In the genomic region with DNA sequence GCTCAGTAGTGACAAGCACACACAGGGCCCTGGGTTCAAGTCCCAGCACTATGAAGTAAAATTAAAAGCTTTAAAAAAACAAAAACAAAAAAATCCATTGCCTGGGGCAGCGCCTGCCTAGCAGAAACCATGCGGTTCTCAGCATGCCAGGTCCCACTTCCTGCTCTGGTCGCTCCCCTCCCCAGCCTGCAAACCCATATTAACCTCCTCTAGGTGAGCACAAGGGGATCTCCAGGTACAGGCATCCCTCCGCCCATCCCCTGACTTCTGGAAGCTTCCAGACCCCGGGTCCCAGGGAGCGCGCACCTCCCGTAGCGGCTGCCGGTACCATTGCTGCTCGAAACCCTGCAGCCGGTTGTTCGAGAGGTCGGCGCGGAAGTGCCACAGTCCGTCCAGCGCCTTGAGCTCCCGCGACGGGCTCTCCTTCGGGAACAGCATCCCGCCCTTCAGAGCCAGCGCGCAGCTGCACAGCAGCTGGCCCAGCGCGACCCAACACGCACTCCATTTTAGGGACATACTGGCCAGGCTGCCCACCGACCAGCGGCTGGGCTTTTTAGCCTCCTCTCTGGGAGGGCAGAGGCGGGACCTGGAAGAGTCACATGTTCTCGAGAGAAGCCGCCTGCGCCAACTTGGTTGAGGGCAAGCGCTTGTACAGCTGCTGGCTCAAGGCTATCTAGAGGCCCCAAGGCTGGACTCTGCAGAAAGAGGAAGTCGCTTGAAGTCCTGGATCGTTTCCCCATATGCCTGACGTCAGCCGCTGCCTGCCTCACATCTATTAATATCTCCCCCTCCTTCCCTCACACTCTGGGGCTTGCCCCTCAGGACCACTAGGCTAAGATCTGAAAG, we compare ENCODE assay signal across 8 mouse cellular contexts. TPM values are rescaled to one million over a fixed set of nuclear protein-coding genes. Genes with fewer than 3 reads are reported as not detected.
DNase-seq lines count a peak whose midpoint lies in the region; ATAC-seq and TF ChIP-seq lines count a peak whose summit lies in the region.

Gusb (minus strand) TSS at position 749 of the 846 bp plus-strand sequence.

- H3K4me3 ChIP-seq in heart, embryonic 12.5 days: peak within 1 kb of the TSS; percentile 66
- H3K4me3 ChIP-seq in kidney, postnatal 0 days (replicated peaks; ENCODE audit: low read depth, low read length): peak within 1 kb of the TSS; percentile 57
- H3K4me3 ChIP-seq in liver, adult 2 months (ENCODE audit: insufficient read depth, low read depth, low read length): peak within 1 kb of the TSS; percentile 94

- peak within 1 kb of the TSS; percentile 77 for H3K9ac ChIP-seq in heart, embryonic 12.5 days
- peak within 1 kb of the TSS; percentile 73 for H3K9ac ChIP-seq in kidney, postnatal 0 days (ENCODE audit: low read depth, low read length)
- peak within 1 kb of the TSS; percentile 91 for H3K9ac ChIP-seq in liver, adult 2 months (ENCODE audit: low read depth, low read length)

- H3K9me3 ChIP-seq in heart, embryonic 12.5 days (replicated peaks): 0 out of 2 replicates have a peak, but pooled peaks cover 5% of the 10 kb centered on the region
- H3K9me3 ChIP-seq in kidney, postnatal 0 days (replicated peaks; ENCODE audit: low read length): no peaks in the 10 kb centered on the region

- WGBS in heart, embryonic 12.5 days: under 1% methylated on average over 39 of the region's 39 CpGs
- WGBS in kidney, postnatal 0 days: under 1% methylated on average over 39 of the region's 39 CpGs
- WGBS in liver, adult 2 months: 1% methylated on average over 39 of the region's 39 CpGs

- ATAC-seq in erythroid progenitor cell, adult 5-6 weeks (replicated peaks; ENCODE audit: low FRiP score, poor library complexity, severe bottlenecking): peak; percentile 76
- peak; percentile 88 for ATAC-seq in heart, embryonic 12.5 days (ENCODE audit: insufficient number of reproducible peaks, low FRiP score)
- ATAC-seq in kidney, postnatal 0 days (replicated peaks; ENCODE audit: low FRiP score, low read depth): peak; percentile 80
- ATAC-seq in monocyte, adult 5-6 weeks (replicated peaks; ENCODE audit: insufficient number of reproducible peaks, low FRiP score, low TSS enrichment, poor library complexity, severe bottlenecking): peak; percentile 83

- peak; percentile 15; the same call in 1 of the 2 replicates for TF ChIP-seq POLR2A in brain, embryonic 14.5 days (IDR thresholded peaks at IDR 0.05; ENCODE audit: borderline replicate concordance, extremely low read depth, insufficient read depth, insufficient read length, poor library complexity, severe bottlenecking)
- peak; percentile 62 for TF ChIP-seq POLR2A in liver, adult 2 months (IDR thresholded peaks at IDR 0.05; ENCODE audit: extremely low read depth, insufficient read depth, low read length)

- H3K27me3 ChIP-seq in heart, embryonic 12.5 days (replicated peaks): no peaks in the 10 kb centered on the region
- no peaks in the 10 kb centered on the region for H3K27me3 ChIP-seq in kidney, postnatal 0 days (ENCODE audit: insufficient read depth, low read length)
- H3K27me3 ChIP-seq in liver, adult 2 months (ENCODE audit: control insufficient read depth, insufficient read depth, low read length): no peaks in the 10 kb centered on the region

- TF ChIP-seq CTCF in brain, embryonic 14.5 days (IDR thresholded peaks at IDR 0.05; ENCODE audit: borderline replicate concordance, extremely low read depth, insufficient read depth, insufficient read length): no peak
- TF ChIP-seq CTCF in kidney, postnatal 0 days (IDR thresholded peaks at IDR 0.05; ENCODE audit: low read depth): no peak; the same call in 1 of the 2 replicates
- TF ChIP-seq CTCF in liver, adult 2 months (IDR thresholded peaks at IDR 0.05; ENCODE audit: low read depth, low read length): no peak

- DNase-seq in B cell, adult 2 months: peak; percentile 73
- peak; percentile 83 for DNase-seq in brain, embryonic 14.5 days (ENCODE audit: low read depth)
- peak; percentile 93 for DNase-seq in kidney, postnatal 0 days (ENCODE audit: low spot score)
- DNase-seq in liver, adult 2 months (ENCODE audit: extremely low read depth, low read depth, low spot score): peak; percentile 75
- DNase-seq in spleen, postnatal 36 days (ENCODE audit: low spot score in 2 of 2): peak; percentile 80 to 83

- H3K79me2 ChIP-seq in liver, adult 2 months (ENCODE audit: control insufficient read depth, insufficient read depth, low read length): no peaks in the 10 kb centered on the region; the same call in 1 of the 2 replicates

- H3K27ac ChIP-seq in heart, embryonic 12.5 days (ENCODE audit: poor library complexity, severe bottlenecking): peak within 1 kb of the TSS; percentile 66
- H3K27ac ChIP-seq in kidney, postnatal 0 days: peak within 1 kb of the TSS; percentile 79
- H3K27ac ChIP-seq in liver, adult 2 months (replicated peaks; ENCODE audit: insufficient read depth, low read depth, low read length): peak within 1 kb of the TSS; percentile 56

- peak within 1 kb of the TSS; percentile 81 for H3K4me2 ChIP-seq in heart, embryonic 12.5 days
- peak within 1 kb of the TSS; percentile 84 for H3K4me2 ChIP-seq in kidney, postnatal 0 days (ENCODE audit: low read length)

- H3K36me3 ChIP-seq in heart, embryonic 12.5 days: peaks cover 6% of the 10 kb centered on the region
- H3K36me3 ChIP-seq in kidney, postnatal 0 days (ENCODE audit: insufficient read depth, low read length): no peaks in the 10 kb centered on the region
- no peaks in the 10 kb centered on the region for H3K36me3 ChIP-seq in liver, adult 2 months (ENCODE audit: control insufficient read depth, insufficient read depth, low read length)

- peaks cover 15% of the 10 kb centered on the region for H3K4me1 ChIP-seq in heart, embryonic 12.5 days (replicated peaks)
- peaks cover 13% of the 10 kb centered on the region; the same call in 1 of the 2 replicates for H3K4me1 ChIP-seq in kidney, postnatal 0 days (replicated peaks; ENCODE audit: insufficient read depth, low read length)
- H3K4me1 ChIP-seq in liver, adult 2 months (ENCODE audit: control insufficient read depth, insufficient read depth, low read length): no peaks in the 10 kb centered on the region

RNA-seq across cellular contexts. Expression of gene Gusb, which starts in this region (rescaled TPM):
- 16.3 and 22.5 TPM in 2 replicates for polyA plus RNA-seq in brain, embryonic 14.5 days (2012; rRNA removed)
- total RNA-seq in erythroid progenitor cell, adult 5-6 weeks (2015; ENCODE audit: low replicate concordance): 24.9 and 27.2 TPM in 2 replicates
- 5.4 and 15.1 TPM in 2 replicates for total RNA-seq in erythroid progenitor cell, adult 5-6 weeks (2017; ENCODE audit: low replicate concordance)
- polyA plus RNA-seq in heart, embryonic 12.5 days (2016; fragmentation: Nextera tagmentation; extraction: Ambion mirVana): 46.8 and 48.1 TPM in 2 replicates
- polyA plus RNA-seq in kidney, postnatal 0 days (2015; fragmentation: Nextera tagmentation; extraction: Ambion mirVana): 51.2 and 52.7 TPM in 2 replicates
- total RNA-seq in liver, adult 2 months (2014; rRNA removed): 13.6 and 21.1 TPM in 2 replicates
- 17.6 and 18.6 TPM in 2 replicates for polyA plus RNA-seq in liver, adult 2 months (2012; rRNA removed)
- 47.3 to 59.4 TPM (median 52.0 TPM) in 3 replicates for total RNA-seq in monocyte, adult 5-6 weeks (2017)

Comparison
In these comparisons a context has a peak if more than half of its experiments do, and no peak if none do; other contexts are left out.
1. Peak in every context shown above with its lines: DNase-seq, ATAC-seq, H3K4me3 ChIP-seq and H3K27ac ChIP-seq.